Mouse (Mus musculus) limb, embryonic 14.5 days (tissue): ENCODE measurements around the gene Frat2. TPM values are rescaled to one million over a fixed set of nuclear protein-coding genes. Genes with fewer than 3 reads are reported as not detected.
"Not testable (repeated sequence)": the region's sequence is repeated elsewhere in the genome, so short reads cannot be mapped to it uniquely, and the experiment has no call there.

ENCODE experiments used
- ATAC-seq: fragments of 200-750 bp; cut with Nextera tagmentation; 2 replicates; pipeline ENCODE4 v1.8.0; 2017; ENCODE audit warnings: low read depth, moderate number of reproducible peaks, moderate TSS enrichment; ENCODE audit not compliant: low FRiP score
- DNase-seq: peaks from one replicate; pipeline ENCODE4 v3.0.0-alpha.2; 2015; ENCODE audit warnings: low spot score
- H3K27ac ChIP-seq: fragments of 300-500 bp; sonication (generic); replicated peaks from 2 replicates; pipeline ENCODE4 v1.5.1; 2014; ENCODE audit warnings: low read depth, mild to moderate bottlenecking, low read length, moderate library complexity, mixed read lengths
- H3K27me3 ChIP-seq: fragments of 300-500 bp; sonication (generic); 2 replicates; pipeline ENCODE4 v1.6.1; 2014; ENCODE audit warnings: low read length, mixed read lengths; ENCODE audit not compliant: control insufficient read depth, insufficient read depth
- H3K36me3 ChIP-seq: fragments of 300-500 bp; sonication (generic); 2 replicates; pipeline ENCODE4 v1.6.1; 2014; ENCODE audit warnings: mild to moderate bottlenecking, low read length, moderate library complexity, mixed read lengths; ENCODE audit not compliant: control insufficient read depth, insufficient read depth
- H3K4me1 ChIP-seq: fragments of 300-500 bp; sonication (generic); 2 replicates; pipeline ENCODE4 v1.6.1; 2014; ENCODE audit warnings: antibody characterized with exemption, low read length, mixed read lengths; ENCODE audit not compliant: control insufficient read depth, insufficient read depth
- H3K4me2 ChIP-seq: fragments of 300-500 bp; sonication (generic); replicated peaks from 2 replicates; pipeline ENCODE4 v1.6.1; 2014; ENCODE audit warnings: low read depth, mild to moderate bottlenecking, low read length, moderate library complexity; ENCODE audit not compliant: severe bottlenecking
- H3K4me3 ChIP-seq: fragments of 300-500 bp; sonication (generic); replicated peaks from 2 replicates; pipeline ENCODE4 v1.5.1; 2014; ENCODE audit warnings: low read length
- H3K9ac ChIP-seq: fragments of 300-500 bp; sonication (generic); 2 replicates; pipeline ENCODE4 v1.6.1; 2014; ENCODE audit warnings: mild to moderate bottlenecking, low read depth, low read length, moderate library complexity; ENCODE audit not compliant: severe bottlenecking
- H3K9me3 ChIP-seq: fragments of 300-500 bp; sonication (generic); 2 replicates; pipeline ENCODE4 v1.6.1; 2016; ENCODE audit warnings: low read length; ENCODE audit not compliant: control insufficient read depth
- POLR2A ChIP-seq: fragments of 200-500 bp; IDR thresholded peaks from 2 replicates; pipeline ENCODE4 v1.8.0; 2012; ENCODE audit warnings: inconsistent platforms, mild to moderate bottlenecking, moderate library complexity, borderline replicate concordance; ENCODE audit not compliant: insufficient read depth, insufficient read length; ENCODE audit errors: extremely low read depth
- WGBS: fragments of 180-500 bp; shearing (Covaris S2); extraction: QIAGEN DNeasy Blood & Tissue Kit; methylation state at CpG from one replicate; pipeline ENCODE4 v1.1.7; 2014; 5-methylcytosine and 5-hydroxymethylcytosine counted together
- polyA plus RNA-seq, 2 experiments: library from polyadenylated mRNA; depleted of rRNA in 1 of 2; stranded (reverse) in 1 of 2; unstranded in 1 of 2; fragments of >200 nt; fragmentation: Nextera tagmentation in 1 of 2; extraction: Ambion mirVana in 1 of 2; gene quantifications; 2 replicates each; pipeline versions ENCODE4 v1.2.1 to v1.2.3; 2012 to 2014

The Frat2 gene
- polyA plus RNA-seq, 2 experiments: 1.9 to 3.6 TPM

DNA sequence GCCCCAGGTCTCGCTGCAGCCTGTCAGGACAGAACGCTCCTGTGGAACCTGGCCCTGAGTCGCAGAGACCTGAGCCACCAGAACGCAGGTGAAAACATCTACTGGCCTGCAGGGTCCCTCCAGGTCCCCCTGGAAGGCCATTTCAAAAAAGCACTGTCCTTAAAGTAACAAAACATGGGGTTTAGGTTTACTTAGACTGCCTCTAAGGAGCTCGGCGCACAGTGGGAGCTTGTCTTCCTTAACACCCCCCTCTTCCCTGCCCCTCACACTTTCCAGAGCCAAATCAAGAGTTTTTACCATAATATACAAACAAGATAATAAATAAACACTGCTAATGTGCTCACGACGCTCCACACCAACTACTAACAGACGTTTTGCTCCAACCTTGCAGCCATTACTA is 36.0 kb upstream of the Frat2 start:
- 93% methylated on average over 9 of the region's 9 CpGs for WGBS
- Histone ChIP-seq H3K4me3 (no peak overlapping the region), H3K4me1 (no peaks in the 10 kb centered on the region), H3K9me3 (no peaks in the 10 kb centered on the region), H3K4me2 (no peak overlapping the region), H3K27ac (no peak overlapping the region), H3K9ac (no peak overlapping the region), H3K27me3 (no peaks in the 10 kb centered on the region), H3K36me3 (peaks cover 72% of the 10 kb centered on the region)
- no peak for TF ChIP-seq POLR2A
- DNase-seq (no peak), ATAC-seq (no peak)

- Histone ChIP-seq H3K4me1 (no peaks in the 10 kb centered on the region), H3K4me3 (no peak overlapping the region), H3K36me3 (peaks cover 73% of the 10 kb centered on the region), H3K4me2 (no peak overlapping the region), H3K9ac (no peak overlapping the region), H3K27ac (no peak overlapping the region), H3K27me3 (no peaks in the 10 kb centered on the region), H3K9me3 (no peaks in the 10 kb centered on the region)
- no peak for TF ChIP-seq POLR2A
- no peak for ATAC-seq
- WGBS: 95% methylated on average over 4 of the region's 4 CpGs
- no peak for DNase-seq
Observed at GRCm38 (mm10) chr19:41881842-41882241, 33.9 kb upstream of the Frat2 start.

DNA sequence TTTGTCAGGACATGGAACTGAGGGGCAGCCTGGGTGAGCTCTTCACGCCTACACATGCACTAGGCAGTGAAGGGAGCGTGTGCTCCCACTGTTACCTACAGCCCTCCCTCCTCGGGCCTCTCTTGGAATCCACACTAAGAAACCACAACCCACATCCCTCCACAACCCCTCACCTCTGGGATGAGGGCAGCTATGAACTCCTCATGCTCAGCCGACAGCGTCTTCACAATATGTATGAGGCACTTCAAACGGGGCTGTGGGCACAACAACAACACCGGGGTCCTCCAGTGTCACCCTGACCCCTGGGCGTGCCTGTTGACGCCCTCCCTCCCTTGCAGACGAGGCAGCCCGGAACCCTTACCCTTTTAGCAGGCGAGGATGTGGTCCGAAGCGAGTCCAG is 26.4 kb upstream of the Frat2 start:
- TF ChIP-seq POLR2A: no peak
- peaks cover 60% of the 10 kb centered on the region for H3K36me3 ChIP-seq

GRCm38 (mm10) chr19:41872285-41872684 is 24.4 kb upstream of the Frat2 start:
- H3K4me3 ChIP-seq: no peak overlapping the region
- H3K27me3 ChIP-seq: no peaks in the 10 kb centered on the region
- no peak for DNase-seq
- no peaks in the 10 kb centered on the region for H3K4me1 ChIP-seq
- ATAC-seq: no peak
- H3K27ac ChIP-seq: no peak overlapping the region
- H3K9ac ChIP-seq: no peak overlapping the region
- peaks cover 65% of the 10 kb centered on the region for H3K36me3 ChIP-seq
- no peak overlapping the region for H3K4me2 ChIP-seq
- TF ChIP-seq POLR2A: no peak
- 97% methylated on average over 2 of the region's 2 CpGs for WGBS
- H3K9me3 ChIP-seq: no peaks in the 10 kb centered on the region

More for the DNA sequence above, 26.4 kb upstream of the Frat2 start:
- ATAC-seq: no peak
- Histone ChIP-seq H3K27me3 (no peaks in the 10 kb centered on the region), H3K27ac (no peak overlapping the region), H3K9ac (no peak overlapping the region), H3K4me3 (no peak overlapping the region), H3K4me2 (no peak overlapping the region), H3K9me3 (no peaks in the 10 kb centered on the region), H3K4me1 (no peaks in the 10 kb centered on the region)
- DNase-seq: no peak
- 88% methylated on average over 14 of the region's 14 CpGs for WGBS

- not testable (repeated sequence) for DNase-seq, H3K9ac ChIP-seq, H3K4me3 ChIP-seq, ATAC-seq, H3K9me3 ChIP-seq, H3K4me2 ChIP-seq, H3K4me1 ChIP-seq, H3K27ac ChIP-seq, H3K27me3 ChIP-seq
- 73% methylated on average over 5 of the region's 5 CpGs for WGBS
- H3K36me3 ChIP-seq: peaks cover 74% of the 10 kb centered on the region
Observed at GRCm38 (mm10) chr19:41869946-41870345, 22.0 kb upstream of the Frat2 start.

- Histone ChIP-seq H3K9me3 (no peaks in the 10 kb centered on the region), H3K36me3 (peaks cover 73% of the 10 kb centered on the region), H3K9ac (no peak overlapping the region), H3K4me2 (no peak overlapping the region), H3K27ac (no peak overlapping the region), H3K4me3 (no peak overlapping the region), H3K4me1 (no peaks in the 10 kb centered on the region), H3K27me3 (no peaks in the 10 kb centered on the region)
- ATAC-seq: no peak
- no peak for TF ChIP-seq POLR2A
- DNase-seq: no peak
- WGBS: 99% methylated on average over 5 of the region's 5 CpGs
Observed at GRCm38 (mm10) chr19:41869296-41869695, 21.4 kb upstream of the Frat2 start.
